Mouse (Mus musculus): ENCODE measurements around the gene Ftl1. TPM values are rescaled to one million over a fixed set of nuclear protein-coding genes. Genes with fewer than 3 reads are reported as not detected.
A peak's percentile ranks its signal among the peaks of the same experiment; 100 is the strongest.

The Ftl1 gene
- polyA plus RNA-seq, 1 experiment from 2014 or later = 4,749 TPM

DNA sequence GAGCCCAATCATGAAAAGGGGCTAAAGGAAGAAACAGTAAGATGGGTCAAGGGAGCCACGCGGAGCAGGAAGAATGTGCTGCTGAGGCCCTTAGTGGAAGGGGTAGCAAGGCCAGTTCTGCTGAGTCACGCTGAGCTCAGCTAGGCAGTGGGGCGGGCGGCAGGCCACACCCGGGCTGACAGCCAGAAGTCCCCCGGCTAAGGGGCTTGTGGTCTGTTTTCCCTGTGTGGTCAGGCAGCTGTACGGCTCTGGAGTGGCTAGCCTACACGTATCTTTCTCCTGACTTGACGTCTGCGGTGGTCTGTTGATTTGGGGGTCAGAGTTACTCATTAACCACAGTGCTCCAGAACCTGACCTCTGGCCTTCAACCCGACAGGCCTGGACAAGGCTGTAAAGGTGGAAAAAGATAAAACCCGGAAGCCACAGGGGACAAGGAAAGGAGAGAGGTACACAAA lies 1.2 kb upstream of the Ftl1 start:
- Histone ChIP-seq H3K4me2 (peak overlapping the region; percentile 66), H3K27me3 (ENCODE audit: insufficient read depth, low read length) (no peaks in the 10 kb centered on the region), H3K36me3 (ENCODE audit: insufficient read depth) (peaks cover 69% of the 10 kb centered on the region), H3K27ac (ENCODE audit: low read depth) (peak overlapping the region; percentile 93), H3K9ac (peak overlapping the region; percentile 90), H3K9me3 (ENCODE audit: low read depth, low read length) (no peaks in the 10 kb centered on the region), H3K4me3 (ENCODE audit: low read depth, low read length) (peak overlapping the region; percentile 51), H3K4me1 (ENCODE audit: insufficient read depth) (peaks cover 23% of the 10 kb centered on the region)
- WGBS = 10% methylated on average over 13 of the region's 13 CpGs
- TF ChIP-seq CTCF (IDR thresholded peaks at IDR 0.05; ENCODE audit: low read depth) = no peak
- ATAC-seq (ENCODE audit: insufficient read depth) = peak; percentile 30; the same call in 1 of the 2 replicates
- peak; percentile 87 for DNase-seq

GRCm38 (mm10) chr7:45460377-45460776 lies 693 bp upstream of the Ftl1 start:
- TF ChIP-seq CTCF (IDR thresholded peaks at IDR 0.05; ENCODE audit: low read depth) = no peak
- peak overlapping the region; percentile 90 for H3K9ac ChIP-seq
- H3K9me3 ChIP-seq (ENCODE audit: low read depth, low read length) = no peaks in the 10 kb centered on the region
- peak overlapping the region; percentile 93 for H3K27ac ChIP-seq (ENCODE audit: low read depth)
- peak overlapping the region; percentile 66 for H3K4me2 ChIP-seq
- peaks cover 23% of the 10 kb centered on the region for H3K4me1 ChIP-seq (ENCODE audit: insufficient read depth)
- ATAC-seq (ENCODE audit: insufficient read depth) (0 out of 2 replicates have a peak, but pooled peaks have one; percentile 3), DNase-seq (peak; percentile 17)
- H3K27me3 ChIP-seq (ENCODE audit: insufficient read depth, low read length) = no peaks in the 10 kb centered on the region
- peaks cover 68% of the 10 kb centered on the region for H3K36me3 ChIP-seq (ENCODE audit: insufficient read depth)
- 62% methylated on average over 7 of the region's 7 CpGs for whole genome bisulfite sequencing
- H3K4me3 ChIP-seq (ENCODE audit: low read depth, low read length) = peak overlapping the region; percentile 51

- under 1% methylated on average over 39 of the region's 43 CpGs for WGBS
- TF ChIP-seq CTCF (IDR thresholded peaks at IDR 0.05; ENCODE audit: low read depth) = no peak
- peak overlapping the region; percentile 83 for H3K4me2 ChIP-seq
- H3K27me3 ChIP-seq (ENCODE audit: insufficient read depth, low read length) = no peaks in the 10 kb centered on the region
- H3K36me3 ChIP-seq (ENCODE audit: insufficient read depth) = peaks cover 68% of the 10 kb centered on the region
- no peaks in the 10 kb centered on the region for H3K9me3 ChIP-seq (ENCODE audit: low read depth, low read length)
- DNase-seq = peak; percentile 91
- H3K9ac ChIP-seq = peak overlapping the region; percentile 90
- H3K4me1 ChIP-seq (ENCODE audit: insufficient read depth) = peaks cover 23% of the 10 kb centered on the region
- ATAC-seq (ENCODE audit: insufficient read depth) = peak; percentile 75
- peak overlapping the region; percentile 51 for H3K4me3 ChIP-seq (ENCODE audit: low read depth, low read length)
- peak overlapping the region; percentile 96 for H3K27ac ChIP-seq (ENCODE audit: low read depth)
These were observed 728 bp downstream of the Ftl1 start for GRCm38 (mm10) chr7:45458748-45459563.

DNA sequence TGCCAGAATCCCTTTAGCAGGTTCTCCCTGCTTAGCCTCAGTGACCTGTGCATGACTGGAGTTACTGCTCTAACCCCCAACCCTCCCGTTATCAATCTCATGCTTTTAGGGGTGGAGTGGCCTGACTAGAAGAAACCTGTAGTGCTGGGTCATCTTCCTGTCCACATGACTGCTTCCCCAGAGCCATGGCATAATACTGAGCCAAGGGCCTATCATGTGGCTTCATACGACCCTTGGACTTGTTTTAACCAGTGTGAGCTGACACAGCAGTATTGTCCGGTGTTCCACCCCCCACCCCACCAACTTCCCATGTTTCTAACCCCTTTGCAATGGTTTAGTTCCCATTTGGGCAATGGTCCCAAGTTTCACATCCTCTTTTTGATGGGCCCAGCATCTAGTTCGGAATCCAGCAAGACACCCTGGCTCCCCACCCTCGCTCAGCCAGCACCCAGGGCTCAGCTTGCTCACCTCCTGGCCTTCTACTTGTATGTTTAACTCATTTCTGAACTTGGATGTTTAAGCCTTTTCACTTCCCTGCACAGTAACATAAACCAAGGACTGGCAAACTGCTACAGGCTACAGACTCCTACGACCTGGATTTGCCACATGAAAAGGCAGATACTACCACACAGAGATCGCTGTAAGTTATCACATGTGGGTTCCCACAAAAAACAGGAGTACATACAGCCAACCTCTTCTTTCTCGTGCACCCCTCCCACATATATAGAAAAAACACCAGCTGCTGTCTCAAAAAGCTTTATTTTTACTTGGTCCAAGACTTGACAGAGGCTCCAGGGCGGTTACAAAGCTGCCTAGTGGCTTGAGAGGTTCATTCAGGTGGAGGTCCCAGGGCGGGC lies 2.3 kb downstream of the Ftl1 start:
- H3K9ac ChIP-seq = peak overlapping the region; percentile 90

GRCm38 (mm10) chr7:45456721-45457203 lies 2.9 kb downstream of the Ftl1 start:
- Histone ChIP-seq H3K4me1 (ENCODE audit: insufficient read depth) (peaks cover 23% of the 10 kb centered on the region), H3K4me3 (ENCODE audit: low read depth, low read length) (peak overlapping the region; percentile 51; the same call in 1 of the 2 replicates), H3K36me3 (ENCODE audit: insufficient read depth) (peaks cover 65% of the 10 kb centered on the region), H3K27ac (ENCODE audit: low read depth) (peak overlapping the region; percentile 52; the same call in 1 of the 2 replicates), H3K9me3 (ENCODE audit: low read depth, low read length) (no peaks in the 10 kb centered on the region), H3K4me2 (peak overlapping the region; percentile 83), H3K27me3 (ENCODE audit: insufficient read depth, low read length) (no peaks in the 10 kb centered on the region), H3K9ac (no peak overlapping the region; the same call in 1 of the 2 replicates)
- TF ChIP-seq CTCF (IDR thresholded peaks at IDR 0.05; ENCODE audit: low read depth) = no peak
- 37% methylated on average over 9 of the region's 9 CpGs for WGBS
- peak; percentile 26 for DNase-seq
- no peak for ATAC-seq (ENCODE audit: insufficient read depth)

More for the DNA sequence above, 2.3 kb downstream of the Ftl1 start:
- H3K36me3 ChIP-seq (ENCODE audit: insufficient read depth) = peaks cover 65% of the 10 kb centered on the region
- 49% methylated on average over 10 of the region's 10 CpGs for WGBS
- peak overlapping the region; percentile 52; the same call in 1 of the 2 replicates for H3K27ac ChIP-seq (ENCODE audit: low read depth)
- H3K27me3 ChIP-seq (ENCODE audit: insufficient read depth, low read length) = no peaks in the 10 kb centered on the region
- peak overlapping the region; percentile 83 for H3K4me2 ChIP-seq
- peaks cover 23% of the 10 kb centered on the region for H3K4me1 ChIP-seq (ENCODE audit: insufficient read depth)
- H3K4me3 ChIP-seq (ENCODE audit: low read depth, low read length) = peak overlapping the region; percentile 51
- ATAC-seq (ENCODE audit: insufficient read depth) = no peak
- no peaks in the 10 kb centered on the region for H3K9me3 ChIP-seq (ENCODE audit: low read depth, low read length)
- DNase-seq = peak; percentile 35
- no peak for TF ChIP-seq CTCF (IDR thresholded peaks at IDR 0.05; ENCODE audit: low read depth)

- Histone ChIP-seq H3K4me2 (0 out of 2 replicates have a peak overlapping the region, but pooled peaks have one; percentile 83), H3K9me3 (ENCODE audit: low read depth, low read length) (no peaks in the 10 kb centered on the region), H3K9ac (no peak overlapping the region), H3K4me1 (ENCODE audit: insufficient read depth) (peaks cover 23% of the 10 kb centered on the region), H3K27me3 (ENCODE audit: insufficient read depth, low read length) (no peaks in the 10 kb centered on the region), H3K4me3 (ENCODE audit: low read depth, low read length) (no peak overlapping the region), H3K27ac (ENCODE audit: low read depth) (no peak overlapping the region), H3K36me3 (ENCODE audit: insufficient read depth) (peaks cover 67% of the 10 kb centered on the region)
- WGBS = 71% methylated on average over 13 of the region's 13 CpGs
- DNase-seq (peak; percentile 24), ATAC-seq (ENCODE audit: insufficient read depth) (no peak)
- no peak for TF ChIP-seq CTCF (IDR thresholded peaks at IDR 0.05; ENCODE audit: low read depth)
These were observed 3.6 kb downstream of the Ftl1 start for GRCm38 (mm10) chr7:45455932-45456696.
